Mouse (Mus musculus) thymus, postnatal 25 days (tissue): ENCODE results near the gene Fgfr3.

Experiments
- DNase-seq: peaks from one replicate; pipeline ENCODE4 v3.0.0; 2022

The Fgfr3 gene

GRCm38 (mm10) chr5:33733837-33734236, 12.4 kb downstream of the Fgfr3 start:
- no peak for DNase-seq

GRCm38 (mm10) chr5:33735412-33736092, 14.1 kb downstream of the Fgfr3 start:
- DNase-seq: no peak

GRCm38 (mm10) chr5:33736230-33736629, 14.8 kb downstream of the Fgfr3 start:
- no peak for DNase-seq

GRCm38 (mm10) chr5:33737903-33738321, 16.4 kb downstream of the Fgfr3 start:
- DNase-seq: peak; percentile 50

GRCm38 (mm10) chr5:33738341-33738740, 16.9 kb downstream of the Fgfr3 start:
- DNase-seq: no peak

GRCm38 (mm10) chr5:33740548-33740947, 19.1 kb downstream of the Fgfr3 start:
- DNase-seq: no peak

- no peak for DNase-seq
Measured at GRCm38 (mm10) chr5:33743481-33743880, 22.0 kb downstream of the Fgfr3 start.

GRCm38 (mm10) chr5:33777195-33777594, 55.7 kb downstream of the Fgfr3 start:
- no peak for DNase-seq

GRCm38 (mm10) chr5:33781964-33782344, 60.5 kb downstream of the Fgfr3 start:
- no peak for DNase-seq

GRCm38 (mm10) chr5:33782345-33782998, 61.0 kb downstream of the Fgfr3 start, which contains the start of gene Letm1:
Gene Letm1 (minus strand): TSS chr5:33782817.
- peak; percentile 93 for DNase-seq

- no peak for DNase-seq
Measured at GRCm38 (mm10) chr5:33782999-33783390, 61.5 kb downstream of the Fgfr3 start.
